Mouse (Mus musculus): ENCODE results near the gene Rgs9bp.

GRCm38 (mm10) chr7:35556905-35557304 lies 28.5 kb downstream of the Rgs9bp start:
- TF ChIP-seq HCFC1 (IDR thresholded peaks at IDR 0.05; ENCODE audit: borderline replicate concordance, insufficient read depth, low read length) (no peak), ZNF384 (IDR thresholded peaks at IDR 0.05; ENCODE audit: low read depth, low read length) (no peak), CHD2 (IDR thresholded peaks at IDR 0.05; ENCODE audit: low read depth, low read length) (no peak), ZC3H11A (IDR thresholded peaks at IDR 0.05; ENCODE audit: borderline replicate concordance, low read depth, low read length) (no peak), MAFK (IDR thresholded peaks at IDR 0.05; ENCODE audit: insufficient read depth, low read depth, low read length) (no peak)
